Comparison of ENCODE assay signal across 15 mouse cellular contexts in genomic region chr14:123927903-123928302, GRCm38 (mm10).
A peak's percentile ranks its signal among the peaks of the same experiment; 100 is the strongest.
DNase-seq lines count a peak whose midpoint lies in the region; TF ChIP-seq lines count a peak whose summit lies in the region.
"Had no signal": no experiment of that assay in that cellular context is flagged by ENCODE, and none has a peak within 500 bp of the region (broad histone marks: within the 10 kb centered on the region; RNA-seq: fewer than 3 reads in every experiment).

No protein-coding gene starts in this region.

- H3K4me3 ChIP-seq in left cerebral cortex, adult 2 months: no peak overlapping the region
- H3K4me3 ChIP-seq in cortical plate, adult 2 months (ENCODE audit: insufficient read depth, low read length): no peak overlapping the region
- H3K4me3 ChIP-seq: heart, embryonic 15.5 days; hindbrain, embryonic 13.5 days; limb, embryonic 15.5 days; megakaryocyte, embryonic 14.5 days had no signal

- intact Hi-C loops in left cerebral cortex, adult 2 months (cut with DNase I): no loop called here

- TF ChIP-seq POLR2A in cortical plate, adult 2 months (IDR thresholded peaks at IDR 0.05; ENCODE audit: extremely low read depth, insufficient read depth, low read length): no peak

- H3K27ac ChIP-seq in left cerebral cortex, adult 2 months: no peak overlapping the region
- H3K27ac ChIP-seq in cortical plate, adult 2 months (ENCODE audit: insufficient read depth, low read length): no peak overlapping the region
- H3K27ac ChIP-seq: heart, embryonic 15.5 days; hindbrain, embryonic 13.5 days; limb, embryonic 15.5 days had no signal

- peak; percentile 4 for DNase-seq in embryo, embryonic 11 days
- DNase-seq in embryo, embryonic 10.5 days (ENCODE audit: low spot score): no peak
- no peak for DNase-seq in left cerebral cortex, adult 2 months (ENCODE audit: extremely low spot score in 1 of 2, low spot score in 2 of 2)
- DNase-seq in left cerebral cortex, adult 18-20 months (ENCODE audit: low spot score in 2 of 2): no peak
- DNase-seq in ES-CJ7 (ENCODE audit: low read depth, low spot score): peak; percentile 15
- no peak for DNase-seq in layer of hippocampus, adult 11-12 months (ENCODE audit: low spot score)
- DNase-seq: kidney, adult 2 months; lung, adult 2 months; right cerebral cortex, postnatal 14 days; thymus, adult 18-20 months had no signal

- no peaks in the 10 kb centered on the region for H3K4me1 ChIP-seq in cortical plate, adult 2 months (ENCODE audit: control insufficient read depth, insufficient read depth, low read length)
- H3K4me1 ChIP-seq: heart, embryonic 15.5 days; hindbrain, embryonic 13.5 days; limb, embryonic 15.5 days; megakaryocyte, embryonic 14.5 days had no signal

- peak; percentile 41 for TF ChIP-seq CTCF in left cerebral cortex, adult 2 months (IDR thresholded peaks at IDR 0.05)
- peak; percentile 28; the same call in 1 of the 2 replicates for TF ChIP-seq CTCF in cortical plate, adult 2 months (IDR thresholded peaks at IDR 0.05; ENCODE audit: extremely low read depth, insufficient read depth, low read length)

Comparison
In these comparisons a context has a peak if more than half of its experiments do, and no peak if none do; other contexts are left out.
1. DNase-seq: peak in embryo, embryonic 11 days (single experiment) and ES-CJ7 (single experiment); none in embryo, embryonic 10.5 days (single experiment), left cerebral cortex, adult 2 months (0 of 2), left cerebral cortex, adult 18-20 months (0 of 2) and layer of hippocampus, adult 11-12 months (single experiment).